Mouse (Mus musculus) ES-E14 (cell line): Measurements from ENCODE around the gene Prn.

Source experiments
- ZC3H11A ChIP-seq: IDR thresholded peaks from 2 replicates; pipeline ENCODE4 v1.6.1; 2012; ENCODE audit warnings: low read depth, mild to moderate bottlenecking, inconsistent platforms, low read length, borderline replicate concordance
- ZNF384 ChIP-seq: IDR thresholded peaks from 2 replicates; pipeline ENCODE4 v1.6.1; 2012; ENCODE audit warnings: low read depth, low read length, inconsistent platforms

GRCm38 (mm10) chr2:131933598-131933997 is 23.8 kb downstream of the Prn start:
- TF ChIP-seq ZC3H11A (no peak), ZNF384 (no peak)
